In the genomic region with DNA sequence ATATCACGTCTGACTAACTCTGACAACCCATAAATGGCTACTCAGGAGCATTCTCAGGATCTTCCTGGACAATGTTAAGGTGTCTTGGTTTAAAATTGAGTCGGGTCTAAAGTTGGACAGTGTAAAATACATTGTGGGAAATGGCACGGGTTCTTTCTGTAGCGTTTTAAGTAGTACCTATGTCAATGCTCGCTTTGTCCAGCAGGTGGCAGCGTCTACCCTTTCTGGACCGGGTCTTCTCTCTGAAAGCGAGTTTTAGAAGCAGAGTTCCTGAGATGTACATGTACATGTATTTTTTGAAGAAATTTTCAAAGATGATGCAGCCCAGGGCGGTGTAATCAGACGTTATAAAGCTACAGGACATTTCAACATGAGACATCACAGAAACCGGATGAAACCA, we compare ENCODE assay signal across 8 mouse cellular contexts. TPM values are rescaled to one million over a fixed set of nuclear protein-coding genes. Genes with fewer than 3 reads are reported as not detected.
DNase-seq lines count a peak whose midpoint lies in the region; ATAC-seq and TF ChIP-seq lines count a peak whose summit lies in the region.

No protein-coding gene starts in this region.

- no peak overlapping the region for H3K4me2 ChIP-seq in forebrain, postnatal 0 days (ENCODE audit: low read depth)
- no peak overlapping the region for H3K4me2 ChIP-seq in forebrain, embryonic 12.5 days

- peaks cover 5% of the 10 kb centered on the region for H3K27me3 ChIP-seq in forebrain, postnatal 0 days (ENCODE audit: insufficient read depth, low read length)
- H3K27me3 ChIP-seq in forebrain, embryonic 12.5 days = peaks cover 12% of the 10 kb centered on the region

- H3K4me3 ChIP-seq in forebrain, postnatal 0 days (ENCODE audit: low read depth, low read length) = no peak overlapping the region
- H3K4me3 ChIP-seq in forebrain, embryonic 12.5 days (replicated peaks) = no peak overlapping the region

- DNase-seq in forebrain, postnatal 0 days = peak; percentile 93
- peak; percentile 68 to 91 for DNase-seq in adrenal gland, adult (ENCODE audit: inconsistent age in 2 of 2, low spot score in 1 of 2)
- peak; percentile 90 for DNase-seq in embryo, embryonic 10 days (ENCODE audit: low spot score)
- peak; percentile 70 for DNase-seq in heart, adult 8-10 months (ENCODE audit: low spot score)
- peak; percentile 45 for DNase-seq in layer of hippocampus, adult 9-10 months (ENCODE audit: low spot score)
- DNase-seq in lung, postnatal 4 days = peak; percentile 62 to 83
- peak; percentile 58 to 84 for DNase-seq in spleen, postnatal 10 days (ENCODE audit: low spot score in 2 of 2)

- no peaks in the 10 kb centered on the region for H3K36me3 ChIP-seq in forebrain, postnatal 0 days (ENCODE audit: insufficient read depth)
- no peaks in the 10 kb centered on the region for H3K36me3 ChIP-seq in forebrain, embryonic 12.5 days (replicated peaks)

- H3K9ac ChIP-seq in forebrain, postnatal 0 days = no peak overlapping the region
- H3K9ac ChIP-seq in forebrain, embryonic 12.5 days = no peak overlapping the region

- no peaks in the 10 kb centered on the region for H3K4me1 ChIP-seq in forebrain, postnatal 0 days (ENCODE audit: insufficient read depth)
- 0 out of 2 replicates have a peak, but pooled peaks cover 4% of the 10 kb centered on the region for H3K4me1 ChIP-seq in forebrain, embryonic 12.5 days

- H3K9me3 ChIP-seq in forebrain, postnatal 0 days (ENCODE audit: low read length) = no peaks in the 10 kb centered on the region
- no peaks in the 10 kb centered on the region for H3K9me3 ChIP-seq in forebrain, embryonic 12.5 days

- TF ChIP-seq CTCF in forebrain, postnatal 0 days (IDR thresholded peaks at IDR 0.05; ENCODE audit: low read depth) = peak; percentile 91

- ATAC-seq in forebrain, postnatal 0 days = peak; percentile 50; the same call in 1 of the 2 replicates
- ATAC-seq in forebrain, embryonic 12.5 days (ENCODE audit: low FRiP score) = no peak

- WGBS in forebrain, postnatal 0 days = 6% methylated on average over 11 of the region's 11 CpGs
- 8% methylated on average over 11 of the region's 11 CpGs for WGBS in forebrain, embryonic 12.5 days

- H3K27ac ChIP-seq in forebrain, postnatal 0 days (ENCODE audit: low read depth, low read length) = no peak overlapping the region
- H3K27ac ChIP-seq in forebrain, embryonic 12.5 days = no peak overlapping the region

RNA-seq across cellular contexts. Expression of a gene that starts 45.6 kb away (rescaled TPM):
- 1.4 and 1.7 TPM in 2 replicates for total RNA-seq in forebrain, postnatal 0 days (2014; rRNA removed)
- polyA plus RNA-seq in forebrain, postnatal 0 days (2015; fragmentation: Nextera tagmentation; extraction: Ambion mirVana) = 0.15 and 0.38 TPM in 2 replicates
- polyA plus RNA-seq in forebrain, embryonic 12.5 days (2016; fragmentation: Nextera tagmentation; extraction: Ambion mirVana) = 1.7 and 1.9 TPM in 2 replicates
- under 1 TPM in 3 of 4 experiments, not detected in 1; 0.25 to 0.38 (median 0.35) TPM for total RNA-seq in heart, adult 8-10 months (2022)

RNA-seq across cellular contexts. Expression of a gene that starts 51.3 kb away (rescaled TPM):
- 445 and 497 TPM in 2 replicates for total RNA-seq in forebrain, postnatal 0 days (2014; rRNA removed)
- 204 and 224 TPM in 2 replicates for polyA plus RNA-seq in forebrain, postnatal 0 days (2015; fragmentation: Nextera tagmentation; extraction: Ambion mirVana)
- polyA plus RNA-seq in forebrain, embryonic 12.5 days (2016; fragmentation: Nextera tagmentation; extraction: Ambion mirVana) = 264 and 272 TPM in 2 replicates
- total RNA-seq in heart, adult 8-10 months (2022) = 10 to 100 TPM; 73.6 to 99.4 (median 84.5) TPM

RNA-seq across cellular contexts. Expression of a gene that starts 53.5 kb away (rescaled TPM):
- 102 and 198 TPM in 2 replicates for total RNA-seq in forebrain, postnatal 0 days (2014; rRNA removed)
- polyA plus RNA-seq in forebrain, postnatal 0 days (2015; fragmentation: Nextera tagmentation; extraction: Ambion mirVana) = 71.3 and 78.4 TPM in 2 replicates
- 55.8 and 64.9 TPM in 2 replicates for polyA plus RNA-seq in forebrain, embryonic 12.5 days (2016; fragmentation: Nextera tagmentation; extraction: Ambion mirVana)
- 10 to 100 TPM; 21.2 to 28.0 (median 23.9) TPM for total RNA-seq in heart, adult 8-10 months (2022)
